Mouse (Mus musculus) MEL-GATA-1-ER (cell line): Measurements from ENCODE around the gene Phldb1.

ENCODE experiments used
- DNase-seq: peaks from one replicate; pipeline ENCODE4 v3.0.0-alpha.2; 2012; ENCODE audit warnings: low read depth; ENCODE audit errors: extremely low read depth

Gene Phldb1

GRCm38 (mm10) chr9:44726431-44727146 lies 8.4 kb downstream of the Phldb1 start:
- no peak for DNase-seq

- no peak for DNase-seq
Measured at GRCm38 (mm10) chr9:44724665-44725064, 10.3 kb downstream of the Phldb1 start.

GRCm38 (mm10) chr9:44724223-44724622 lies 10.8 kb downstream of the Phldb1 start:
- DNase-seq: no peak

GRCm38 (mm10) chr9:44723521-44724041 lies 11.4 kb downstream of the Phldb1 start:
- no peak for DNase-seq

GRCm38 (mm10) chr9:44723008-44723407 lies 12.0 kb downstream of the Phldb1 start:
- no peak for DNase-seq

- DNase-seq: no peak
Measured at GRCm38 (mm10) chr9:44722575-44722974, 12.4 kb downstream of the Phldb1 start.

GRCm38 (mm10) chr9:44721877-44722186 lies 13.2 kb downstream of the Phldb1 start:
- no peak for DNase-seq

- peak; percentile 77 for DNase-seq
Measured at GRCm38 (mm10) chr9:44721154-44721876, 13.7 kb downstream of the Phldb1 start.

GRCm38 (mm10) chr9:44720358-44721153 lies 14.4 kb downstream of the Phldb1 start:
- DNase-seq: no peak

- DNase-seq: no peak
Measured at GRCm38 (mm10) chr9:44719632-44720357, 15.2 kb downstream of the Phldb1 start.

- no peak for DNase-seq
Measured at GRCm38 (mm10) chr9:44718937-44719631, 15.9 kb downstream of the Phldb1 start.

- DNase-seq: no peak
Measured at GRCm38 (mm10) chr9:44717822-44718242, 17.2 kb downstream of the Phldb1 start.

GRCm38 (mm10) chr9:44716997-44717821 lies 17.8 kb downstream of the Phldb1 start:
- no peak for DNase-seq

GRCm38 (mm10) chr9:44715705-44716362 lies 19.2 kb downstream of the Phldb1 start:
- DNase-seq: no peak

- no peak for DNase-seq
Measured at GRCm38 (mm10) chr9:44715109-44715508, 19.9 kb downstream of the Phldb1 start.

GRCm38 (mm10) chr9:44713574-44713973 lies 21.4 kb downstream of the Phldb1 start:
- no peak for DNase-seq

- no peak for DNase-seq
Measured at GRCm38 (mm10) chr9:44713080-44713479, 21.9 kb downstream of the Phldb1 start.

- DNase-seq: no peak
Measured at GRCm38 (mm10) chr9:44711602-44712001, 23.4 kb downstream of the Phldb1 start.

- no peak for DNase-seq
Measured at GRCm38 (mm10) chr9:44710213-44710612, 24.8 kb downstream of the Phldb1 start.
